ENCODE assay signal across 15 mouse cellular contexts in genomic region chr16:38644455-38644854, GRCm38 (mm10).
"Had no signal": no experiment of that assay in that cellular context is flagged by ENCODE, and none has a peak within 500 bp of the region (broad histone marks: within the 10 kb centered on the region; RNA-seq: fewer than 3 reads in every experiment).

No protein-coding gene starts in this region.

- H3K4me2 ChIP-seq: kidney, embryonic 15.5 days; limb, embryonic 13.5 days; lung, embryonic 14.5 days; midbrain, embryonic 13.5 days; neural tube, embryonic 13.5 days had no signal

- H3K27ac ChIP-seq: kidney, embryonic 15.5 days; limb, embryonic 13.5 days; liver, embryonic 14.5 days; macrophage; midbrain, embryonic 13.5 days; neural tube, embryonic 13.5 days had no signal

- H3K27me3 ChIP-seq: kidney, embryonic 15.5 days; limb, embryonic 13.5 days; midbrain, embryonic 13.5 days; neural tube, embryonic 13.5 days had no signal

- ATAC-seq: liver, postnatal 0 days; lung, postnatal 0 days; midbrain, embryonic 13.5 days had no signal

- DNase-seq: kidney, adult 18-20 months; kidney, postnatal 10 days; kidney, postnatal 36 days; left cerebral cortex, postnatal 4 days; liver, postnatal 0 days; lung, embryonic 14.5 days; thymus, adult 18-20 months; thymus, postnatal 36 days had no signal

- H3K4me1 ChIP-seq: midbrain, embryonic 13.5 days; neural tube, embryonic 13.5 days had no signal

- H3K9ac ChIP-seq: kidney, embryonic 15.5 days; limb, embryonic 13.5 days; liver, embryonic 14.5 days; liver, postnatal 0 days; lung, embryonic 14.5 days; midbrain, embryonic 13.5 days; neural tube, embryonic 13.5 days had no signal

- H3K9me3 ChIP-seq: kidney, embryonic 15.5 days; limb, embryonic 13.5 days; midbrain, embryonic 13.5 days; neural tube, embryonic 13.5 days had no signal

- H3K4me3 ChIP-seq: kidney, embryonic 15.5 days; limb, embryonic 13.5 days; midbrain, embryonic 13.5 days; neural tube, embryonic 13.5 days had no signal

- H3K36me3 ChIP-seq: kidney, embryonic 15.5 days; limb, embryonic 13.5 days; midbrain, embryonic 13.5 days; neural tube, embryonic 13.5 days had no signal
